ENCODE assay signal across 28 mouse cellular contexts in the genomic region with DNA sequence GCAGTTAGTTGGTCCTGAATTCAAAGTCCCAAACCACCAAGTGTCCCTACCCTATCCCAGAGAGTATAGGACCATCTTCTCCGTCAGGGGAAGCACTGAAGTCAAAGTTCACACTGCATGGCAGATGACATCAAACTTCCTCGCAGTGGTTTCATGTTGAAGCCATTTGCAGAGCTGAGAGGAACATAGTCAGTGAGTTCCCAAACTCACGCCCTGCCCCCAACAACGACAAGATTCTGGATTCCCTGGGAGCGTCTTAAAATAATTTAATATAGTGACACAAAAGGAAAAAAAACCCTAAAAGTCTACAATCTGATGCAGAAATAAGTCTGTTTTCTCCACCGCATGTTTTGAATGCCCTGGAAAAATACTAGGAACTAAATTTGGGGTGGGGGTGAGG.
DNase-seq lines count a peak whose midpoint lies in the region; ATAC-seq and TF ChIP-seq lines count a peak whose summit lies in the region.
"Had no signal": no experiment of that assay in that cellular context is flagged by ENCODE, and none has a peak within 500 bp of the region (broad histone marks: within the 10 kb centered on the region; RNA-seq: fewer than 3 reads in every experiment).

No protein-coding gene starts in this region.

- H3K4me3 ChIP-seq in gastrocnemius, adult 2 months = no peak overlapping the region
- no peak overlapping the region for H3K4me3 ChIP-seq in kidney, embryonic 15.5 days (replicated peaks)
- no peak overlapping the region for H3K4me3 ChIP-seq in kidney, adult 2 months (ENCODE audit: insufficient read depth, low read depth, low read length)
- H3K4me3 ChIP-seq in lung, embryonic 14.5 days (ENCODE audit: low read depth, low read length) = no peak overlapping the region
- H3K4me3 ChIP-seq in spleen, adult 2 months (ENCODE audit: extremely low read depth, insufficient read depth, insufficient read length) = no peak overlapping the region
- H3K4me3 ChIP-seq: erythroblast, embryonic 14.5 days; heart, embryonic 12.5 days; hindbrain, embryonic 10.5 days; hindbrain, embryonic 15.5 days; liver, embryonic 15.5 days; midbrain, embryonic 10.5 days; midbrain, embryonic 15.5 days; neural tube, embryonic 15.5 days had no signal

- ATAC-seq in kidney, embryonic 15.5 days (replicated peaks; ENCODE audit: low FRiP score) = no peak
- no peak for ATAC-seq in lung, embryonic 14.5 days (ENCODE audit: insufficient read depth)
- ATAC-seq: activated CD4-positive, CD25-positive, alpha-beta regulatory T cell, adult 4 months; forebrain, embryonic 16.5 days; inflammation-experienced regulatory T-cells, adult 6 months; midbrain, embryonic 15.5 days had no signal

- no peak for TF ChIP-seq POLR2A in kidney, adult 2 months (IDR thresholded peaks at IDR 0.05; ENCODE audit: low read depth, low read length)
- no peak for TF ChIP-seq POLR2A in spleen, adult 2 months (IDR thresholded peaks at IDR 0.05; ENCODE audit: low read depth, low read length)

- no peaks in the 10 kb centered on the region for H3K36me3 ChIP-seq in kidney, embryonic 15.5 days
- no peaks in the 10 kb centered on the region for H3K36me3 ChIP-seq in kidney, adult 2 months (ENCODE audit: control insufficient read depth, insufficient read depth, low read length)
- H3K36me3 ChIP-seq in lung, embryonic 14.5 days (ENCODE audit: insufficient read depth) = no peaks in the 10 kb centered on the region
- H3K36me3 ChIP-seq in spleen, adult 2 months (ENCODE audit: control insufficient read depth, insufficient read depth, low read length) = no peaks in the 10 kb centered on the region
- H3K36me3 ChIP-seq: heart, embryonic 12.5 days; hindbrain, embryonic 10.5 days; hindbrain, embryonic 15.5 days; liver, embryonic 15.5 days; midbrain, embryonic 10.5 days; midbrain, embryonic 15.5 days; neural tube, embryonic 15.5 days had no signal

- H3K9me3 ChIP-seq in kidney, embryonic 15.5 days (replicated peaks) = no peaks in the 10 kb centered on the region
- no peaks in the 10 kb centered on the region for H3K9me3 ChIP-seq in lung, embryonic 14.5 days (ENCODE audit: low read depth, low read length)
- H3K9me3 ChIP-seq: heart, embryonic 12.5 days; hindbrain, embryonic 10.5 days; hindbrain, embryonic 15.5 days; liver, embryonic 15.5 days; midbrain, embryonic 10.5 days; midbrain, embryonic 15.5 days; neural tube, embryonic 15.5 days had no signal

- peak overlapping the region; percentile 74 for H3K27ac ChIP-seq in gastrocnemius, adult 2 months
- 0 out of 2 replicates have a peak overlapping the region, but pooled peaks have one; percentile 49 for H3K27ac ChIP-seq in kidney, embryonic 15.5 days
- H3K27ac ChIP-seq in kidney, adult 2 months (ENCODE audit: insufficient read depth, low read depth, low read length) = no peak overlapping the region
- peak overlapping the region; percentile 72 for H3K27ac ChIP-seq in lung, embryonic 14.5 days (ENCODE audit: low read depth)
- peak overlapping the region; percentile 49; the same call in 1 of the 2 replicates for H3K27ac ChIP-seq in spleen, adult 2 months (ENCODE audit: insufficient read depth, low read length)
- H3K27ac ChIP-seq: hindbrain, embryonic 10.5 days; hindbrain, embryonic 15.5 days; liver, embryonic 15.5 days; midbrain, embryonic 10.5 days; midbrain, embryonic 15.5 days; neural tube, embryonic 15.5 days had no signal

- DNase-seq in gastrocnemius, adult 2 months = no peak
- DNase-seq in gastrocnemius, adult 18-20 months (ENCODE audit: low spot score) = no peak
- DNase-seq in kidney, adult 2 months = no peak
- peak; percentile 64 for DNase-seq in lung, embryonic 14.5 days
- DNase-seq in lung, adult 18-20 months = no peak
- no peak for DNase-seq in spleen, adult 2 months (ENCODE audit: low read depth in 1 of 2, low spot score in 2 of 2)
- DNase-seq in spleen, postnatal 10 days (ENCODE audit: low spot score in 2 of 2) = no peak
- DNase-seq: cerebellum, adult 2 months; cerebellum, postnatal 14 days; gastrocnemius, postnatal 10 days; kidney, adult 18-20 months; layer of hippocampus, postnatal 36 days; left cerebral cortex, postnatal 4 days; retina, postnatal 1 day; right cerebral cortex, postnatal 14 days had no signal

- no peak overlapping the region for H3K9ac ChIP-seq in kidney, embryonic 15.5 days
- no peak overlapping the region for H3K9ac ChIP-seq in lung, embryonic 14.5 days
- H3K9ac ChIP-seq: heart, embryonic 12.5 days; hindbrain, embryonic 15.5 days; liver, embryonic 15.5 days; midbrain, embryonic 15.5 days; neural tube, embryonic 15.5 days had no signal

- no peak for TF ChIP-seq CTCF in gastrocnemius, adult 2 months (IDR thresholded peaks at IDR 0.05)
- TF ChIP-seq CTCF in kidney, adult 2 months (conservative IDR thresholded peaks at IDR 0.05; ENCODE audit: insufficient read depth, insufficient read length, low read depth, low read length) = no peak
- no peak for TF ChIP-seq CTCF in lung, embryonic 14.5 days (IDR thresholded peaks at IDR 0.05; ENCODE audit: low read depth)
- no peak for TF ChIP-seq CTCF in spleen, adult 2 months (IDR thresholded peaks at IDR 0.05; ENCODE audit: extremely low read depth, insufficient read depth, insufficient read length, insufficient replicate concordance)

- 47% methylated on average over 6 of the region's 6 CpGs for WGBS in kidney, embryonic 15.5 days
- 72% methylated on average over 6 of the region's 6 CpGs for WGBS in kidney, adult 2 months
- WGBS in lung, embryonic 14.5 days = 35% methylated on average over 6 of the region's 6 CpGs
- WGBS in spleen, adult 2 months = 77% methylated on average over 6 of the region's 6 CpGs

- intact Hi-C loops in gastrocnemius, adult 2 months (cut with DNase I) = no loop called here

- no peak overlapping the region for H3K4me2 ChIP-seq in kidney, embryonic 15.5 days
- no peak overlapping the region for H3K4me2 ChIP-seq in lung, embryonic 14.5 days
- H3K4me2 ChIP-seq: heart, embryonic 12.5 days; hindbrain, embryonic 15.5 days; liver, embryonic 15.5 days; midbrain, embryonic 15.5 days; neural tube, embryonic 15.5 days had no signal

- H3K27me3 ChIP-seq in kidney, embryonic 15.5 days = no peaks in the 10 kb centered on the region
- no peaks in the 10 kb centered on the region for H3K27me3 ChIP-seq in kidney, adult 2 months (replicated peaks; ENCODE audit: control insufficient read depth, insufficient read depth, low read length)
- no peaks in the 10 kb centered on the region for H3K27me3 ChIP-seq in lung, embryonic 14.5 days (ENCODE audit: insufficient read depth, low read length)
- H3K27me3 ChIP-seq in spleen, adult 2 months (ENCODE audit: control insufficient read depth, insufficient read depth, low read length) = no peaks in the 10 kb centered on the region
- H3K27me3 ChIP-seq: CH12.LX; hindbrain, embryonic 15.5 days; liver, embryonic 15.5 days; midbrain, embryonic 15.5 days; neural tube, embryonic 15.5 days had no signal

- H3K4me1 ChIP-seq in kidney, embryonic 15.5 days = peaks cover 9% of the 10 kb centered on the region
- H3K4me1 ChIP-seq in kidney, adult 2 months (ENCODE audit: control insufficient read depth, insufficient read depth, low read length) = no peaks in the 10 kb centered on the region
- peaks cover 20% of the 10 kb centered on the region for H3K4me1 ChIP-seq in lung, embryonic 14.5 days (ENCODE audit: insufficient read depth)
- H3K4me1 ChIP-seq in spleen, adult 2 months (ENCODE audit: control insufficient read depth, insufficient read depth, insufficient read length) = no peaks in the 10 kb centered on the region; the same call in 1 of the 2 replicates
- H3K4me1 ChIP-seq: hindbrain, embryonic 15.5 days; midbrain, embryonic 15.5 days; neural tube, embryonic 15.5 days had no signal
